Mouse (Mus musculus): ENCODE results near the gene Fbxl12. TPM values are rescaled to one million over a fixed set of nuclear protein-coding genes. Genes with fewer than 3 reads are reported as not detected.
"Not testable (repeated sequence)": the region's sequence is repeated elsewhere in the genome, so short reads cannot be mapped to it uniquely, and the experiment has no call there.

Gene Fbxl12
- polyA plus RNA-seq (2015; fragmentation: Nextera tagmentation; extraction: Ambion mirVana): 17.7 and 19.0 TPM in 2 replicates

DNA sequence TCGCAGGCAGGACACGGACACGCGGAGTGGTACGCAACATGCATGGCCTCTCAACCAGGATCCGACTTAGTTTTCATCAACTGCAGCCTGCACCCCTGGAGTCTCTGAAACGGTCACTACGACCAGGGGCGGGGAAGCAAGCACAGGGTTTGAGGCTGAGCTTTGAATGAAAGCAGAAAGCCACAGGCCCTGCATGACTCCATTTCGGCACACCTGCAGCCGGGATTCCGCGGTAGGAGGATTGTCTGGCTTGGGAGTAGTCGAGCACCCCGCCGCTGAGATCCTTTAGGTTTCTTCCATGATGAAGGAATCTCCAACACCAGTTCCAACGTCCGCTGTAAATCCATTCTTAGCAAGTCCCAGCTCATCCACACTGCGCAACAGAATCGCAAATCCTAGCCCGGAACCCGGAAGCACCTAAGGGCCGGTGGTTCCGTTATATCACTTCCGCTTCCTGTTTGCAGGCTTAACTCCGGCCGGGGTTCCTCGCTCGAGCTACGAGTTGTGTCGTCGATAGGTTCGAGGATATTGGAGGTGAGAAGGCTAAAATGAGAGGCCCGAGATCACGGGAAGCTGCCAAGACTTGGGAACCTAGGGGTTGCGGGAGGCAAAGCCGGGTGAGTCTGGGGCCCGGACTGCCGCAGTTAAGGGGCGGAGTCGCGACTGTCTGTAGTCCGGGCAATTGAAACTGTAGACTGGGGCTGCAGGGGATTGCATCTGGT lies at the start of gene Fbxl12:
TSS of gene Fbxl12 (minus strand) at position 408 of the 722 bp plus-strand sequence.
- Histone ChIP-seq H3K27ac (peak within 1 kb of the TSS; percentile 94), H3K27me3 (no peaks in the 10 kb centered on the region), H3K9me3 (no peaks in the 10 kb centered on the region), H3K4me3 (replicated peaks) (peak within 1 kb of the TSS; percentile 82), H3K9ac (replicated peaks) (peak within 1 kb of the TSS; percentile 85), H3K4me2 (replicated peaks) (peak within 1 kb of the TSS; percentile 96), H3K4me1 (replicated peaks) (peaks cover 47% of the 10 kb centered on the region), H3K36me3 (peaks cover 33% of the 10 kb centered on the region)
- WGBS: under 1% methylated on average over 43 of the region's 43 CpGs
- peak; percentile 40 for ATAC-seq

DNA sequence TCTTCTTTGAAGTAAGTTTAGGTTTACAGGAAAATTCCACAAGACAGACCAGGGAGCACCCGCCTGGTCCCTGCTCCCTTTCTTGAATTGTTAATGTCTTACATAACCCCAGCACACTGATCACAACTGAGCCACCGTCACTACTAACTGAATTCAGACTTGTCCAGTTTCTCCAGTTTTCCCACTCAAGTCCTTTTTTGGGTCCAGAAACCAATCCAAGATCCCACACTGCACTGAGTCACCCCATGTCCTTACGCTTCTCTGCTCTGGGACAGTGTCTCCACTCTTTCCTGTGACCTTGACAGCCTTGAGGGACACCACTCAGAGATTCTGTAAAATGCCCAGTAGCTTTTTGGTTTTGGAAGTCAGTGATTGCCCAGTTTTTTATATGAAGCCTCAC lies 48.3 kb upstream of the Fbxl12 start:
- 91% methylated on average over 3 of the region's 3 CpGs for WGBS
- Histone ChIP-seq H3K36me3 (no peaks in the 10 kb centered on the region), H3K9me3 (no peaks in the 10 kb centered on the region), H3K4me2 (replicated peaks) (no peak overlapping the region), H3K9ac (replicated peaks) (no peak overlapping the region), H3K4me1 (replicated peaks) (peaks cover 62% of the 10 kb centered on the region), H3K27ac (no peak overlapping the region), H3K27me3 (peaks cover 10% of the 10 kb centered on the region; the same call in 1 of the 2 replicates), H3K4me3 (replicated peaks) (no peak overlapping the region)
- no peak for ATAC-seq

DNA sequence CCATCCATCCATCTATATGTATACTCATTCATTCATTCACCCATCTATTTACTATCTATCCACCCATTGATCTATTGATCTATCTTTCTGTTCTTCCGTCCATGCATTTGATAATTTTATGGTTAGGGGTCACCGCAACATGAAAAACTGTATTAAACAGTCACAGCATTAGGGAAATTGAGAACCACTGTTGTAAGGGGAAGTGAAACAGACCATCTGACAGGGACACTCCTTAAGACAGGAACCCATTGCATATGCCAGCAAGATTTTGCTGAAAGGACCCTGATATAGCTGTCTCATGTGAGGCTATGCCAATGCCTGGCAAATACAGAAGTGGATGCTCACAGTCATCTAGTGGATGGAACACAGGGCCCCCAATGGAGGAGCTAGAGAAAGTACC lies 45.9 kb upstream of the Fbxl12 start:
- H3K4me1 ChIP-seq (replicated peaks): peaks cover 42% of the 10 kb centered on the region
- H3K9ac ChIP-seq (replicated peaks); ATAC-seq; H3K36me3 ChIP-seq; H3K27me3 ChIP-seq; H3K4me3 ChIP-seq (replicated peaks); H3K9me3 ChIP-seq; H3K4me2 ChIP-seq (replicated peaks); H3K27ac ChIP-seq: not testable (repeated sequence)
- 92% methylated on average over 2 of the region's 2 CpGs for WGBS

DNA sequence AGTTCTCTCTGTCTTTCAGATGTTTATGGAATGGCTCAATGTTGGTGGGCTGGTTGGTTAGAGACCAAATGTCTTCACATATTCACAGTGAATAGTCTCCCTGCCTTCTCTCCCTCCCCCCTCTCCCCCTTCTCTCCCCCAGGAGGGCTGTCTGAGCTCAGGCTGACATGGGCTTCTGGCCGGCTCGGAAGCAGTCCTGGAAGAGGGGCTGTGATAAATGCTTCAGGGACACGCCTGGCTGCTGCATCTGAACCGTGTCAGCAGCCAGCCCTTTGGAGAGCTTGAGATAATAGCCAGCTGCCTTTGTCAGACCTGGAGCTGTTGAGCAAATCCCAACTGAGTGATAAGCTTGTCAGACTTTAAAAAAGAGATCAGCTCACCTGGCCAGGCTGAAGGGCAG lies 45.3 kb upstream of the Fbxl12 start:
- Histone ChIP-seq H3K27me3 (0 out of 2 replicates have a peak, but pooled peaks cover 7% of the 10 kb centered on the region), H3K36me3 (no peaks in the 10 kb centered on the region), H3K9ac (replicated peaks) (peak overlapping the region; percentile 24; the same call in 1 of the 2 replicates), H3K4me2 (replicated peaks) (no peak overlapping the region), H3K9me3 (no peaks in the 10 kb centered on the region), H3K4me3 (replicated peaks) (no peak overlapping the region), H3K4me1 (replicated peaks) (peaks cover 37% of the 10 kb centered on the region), H3K27ac (peak overlapping the region; percentile 75)
- WGBS: 7% methylated on average over 4 of the region's 4 CpGs
- peak; percentile 70 for ATAC-seq

DNA sequence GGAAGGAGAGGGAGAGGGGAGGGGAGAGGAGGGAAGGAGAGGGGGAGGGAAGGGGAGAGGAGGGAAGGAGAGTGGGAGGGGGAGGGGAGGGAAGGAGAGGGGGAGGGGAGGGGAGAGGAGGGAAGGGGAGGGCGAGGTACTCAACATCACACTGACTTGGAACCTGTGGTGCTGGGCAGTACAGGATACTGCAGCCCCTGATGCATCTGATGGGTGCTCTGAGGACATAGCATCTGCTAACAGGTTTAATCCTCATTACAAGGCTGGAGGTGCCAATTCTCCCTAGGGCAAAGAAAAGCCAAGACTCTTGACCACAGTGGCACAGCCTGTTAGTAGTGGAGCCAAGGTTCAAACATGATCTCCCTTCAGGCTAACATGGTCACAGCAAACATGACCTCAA lies 44.8 kb upstream of the Fbxl12 start:
- WGBS: 20% methylated on average over 1 of the region's 1 CpGs
- H3K9ac ChIP-seq (replicated peaks): no peak overlapping the region
- no peaks in the 10 kb centered on the region for H3K36me3 ChIP-seq
- peaks cover 32% of the 10 kb centered on the region for H3K4me1 ChIP-seq (replicated peaks)
- no peak for ATAC-seq
- H3K27me3 ChIP-seq: 0 out of 2 replicates have a peak, but pooled peaks cover 5% of the 10 kb centered on the region
- H3K4me2 ChIP-seq (replicated peaks): no peak overlapping the region
- H3K27ac ChIP-seq: peak overlapping the region; percentile 75
- no peak overlapping the region for H3K4me3 ChIP-seq (replicated peaks)
- H3K9me3 ChIP-seq: no peaks in the 10 kb centered on the region

DNA sequence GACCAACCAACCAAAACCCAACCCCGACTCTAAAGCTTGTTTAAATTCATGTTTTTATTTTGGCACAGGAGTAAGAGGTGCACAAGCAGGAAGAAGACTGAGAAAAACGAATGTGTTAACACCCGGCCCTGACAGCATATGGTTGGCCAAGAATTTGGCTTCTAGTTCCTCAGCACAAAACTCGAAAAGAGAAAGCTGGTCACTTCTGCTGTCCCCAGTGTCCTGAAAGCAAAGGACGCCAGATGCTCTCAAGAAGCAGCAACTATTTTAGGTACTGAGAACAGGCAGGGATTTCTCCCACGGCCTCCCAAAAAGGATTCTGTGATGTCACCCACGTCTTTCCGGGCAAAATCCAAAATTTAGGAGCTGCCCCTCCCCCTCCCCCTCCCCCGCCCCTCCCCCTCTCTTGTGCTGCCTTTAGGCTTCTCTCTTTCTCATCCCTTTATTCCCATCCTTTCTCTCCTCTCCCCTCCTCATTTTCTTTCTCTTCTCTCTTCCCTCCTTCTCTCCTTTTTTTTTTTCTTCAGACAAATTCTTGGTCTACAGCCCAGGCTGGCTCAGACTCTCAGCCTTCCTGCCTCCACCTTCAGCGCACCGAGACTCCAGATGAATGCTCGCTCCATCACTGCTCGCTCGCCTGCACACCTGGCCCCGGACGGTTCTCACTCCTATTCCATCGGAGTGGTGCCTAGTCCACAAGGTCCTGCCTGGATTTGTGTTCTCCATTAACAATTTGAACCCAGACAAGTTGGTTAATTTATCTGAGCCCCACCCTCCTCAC lies 40.7 kb upstream of the Fbxl12 start:
- Histone ChIP-seq H3K4me3 (replicated peaks) (no peak overlapping the region), H3K27ac (no peak overlapping the region), H3K4me2 (replicated peaks) (no peak overlapping the region), H3K4me1 (replicated peaks) (peaks cover 28% of the 10 kb centered on the region), H3K9me3 (no peaks in the 10 kb centered on the region), H3K27me3 (no peaks in the 10 kb centered on the region), H3K9ac (replicated peaks) (no peak overlapping the region), H3K36me3 (no peaks in the 10 kb centered on the region)
- no peak for ATAC-seq
- WGBS: 61% methylated on average over 17 of the region's 17 CpGs

DNA sequence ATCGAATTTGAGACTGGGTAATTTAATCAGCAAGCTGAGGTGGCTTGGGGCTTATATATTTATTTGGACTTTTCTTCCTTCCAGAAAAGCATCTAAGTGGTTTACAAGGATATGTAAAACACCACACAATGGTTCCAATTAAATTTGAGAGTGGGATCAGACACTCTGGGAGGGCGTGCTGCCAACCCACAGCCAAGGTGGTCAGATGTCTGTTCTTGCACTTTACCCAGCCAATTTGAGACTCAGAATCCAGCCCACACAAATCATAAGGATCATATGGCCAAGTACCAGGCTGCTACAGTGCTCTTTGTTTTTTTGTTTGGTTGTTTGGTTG lies 37.8 kb upstream of the Fbxl12 start:
- no peaks in the 10 kb centered on the region for H3K36me3 ChIP-seq
- 16% methylated on average over 2 of the region's 2 CpGs for WGBS
- H3K27me3 ChIP-seq: no peaks in the 10 kb centered on the region
- ATAC-seq: peak; percentile 35
- H3K4me2 ChIP-seq (replicated peaks): no peak overlapping the region
- H3K4me1 ChIP-seq (replicated peaks): peaks cover 36% of the 10 kb centered on the region
- H3K9me3 ChIP-seq: no peaks in the 10 kb centered on the region
- H3K9ac ChIP-seq (replicated peaks): no peak overlapping the region
- H3K27ac ChIP-seq: peak overlapping the region; percentile 54
- H3K4me3 ChIP-seq (replicated peaks): no peak overlapping the region

DNA sequence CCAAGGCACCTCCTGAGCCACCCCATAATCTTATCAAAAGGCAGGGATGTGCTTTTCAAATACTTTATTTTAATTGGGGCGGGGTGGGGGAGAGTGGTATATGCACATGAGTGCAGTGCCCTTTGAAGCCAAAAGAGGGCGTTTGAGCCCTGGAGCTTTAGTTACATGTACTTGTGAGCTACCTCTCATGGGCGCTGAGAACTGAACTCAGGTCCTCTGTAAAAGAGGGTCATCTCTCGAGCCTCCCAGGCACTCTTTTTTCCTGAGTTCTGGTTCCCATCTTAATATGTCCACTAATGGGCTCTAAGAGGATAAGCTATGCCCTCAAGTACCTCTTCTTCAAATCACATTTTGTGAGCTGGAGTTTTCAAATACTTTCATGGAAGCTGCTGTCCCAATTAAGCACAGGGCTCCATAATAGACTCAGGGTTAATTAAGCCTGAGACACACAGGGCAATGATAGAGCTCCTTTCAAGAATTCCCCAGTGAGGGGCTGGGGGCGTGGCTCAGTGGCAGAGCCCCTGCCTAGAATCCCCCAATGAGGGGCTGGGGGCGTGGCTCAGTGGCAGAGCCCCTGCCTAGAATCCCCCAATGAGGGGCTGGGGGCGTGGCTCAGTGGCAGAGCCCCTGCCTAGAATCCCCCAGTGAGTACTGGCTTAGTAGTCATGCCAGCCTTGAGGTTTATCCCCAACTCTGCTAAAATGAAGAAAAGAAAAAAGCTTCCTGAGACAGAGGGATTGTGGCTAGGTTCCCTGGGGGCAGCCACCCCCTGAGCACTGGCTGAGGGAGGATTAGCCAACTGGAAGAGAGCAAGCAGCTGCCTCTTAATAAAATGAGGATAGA lies 37.2 kb upstream of the Fbxl12 start:
- peak overlapping the region; percentile 54 for H3K27ac ChIP-seq
- no peak overlapping the region for H3K4me2 ChIP-seq (replicated peaks)
- no peak overlapping the region for H3K4me3 ChIP-seq (replicated peaks)
- no peaks in the 10 kb centered on the region for H3K27me3 ChIP-seq
- WGBS: 40% methylated on average over 7 of the region's 7 CpGs
- H3K9ac ChIP-seq (replicated peaks): no peak overlapping the region
- no peaks in the 10 kb centered on the region for H3K36me3 ChIP-seq
- H3K9me3 ChIP-seq: no peaks in the 10 kb centered on the region
- ATAC-seq: peak; percentile 80
- peaks cover 36% of the 10 kb centered on the region for H3K4me1 ChIP-seq (replicated peaks)

DNA sequence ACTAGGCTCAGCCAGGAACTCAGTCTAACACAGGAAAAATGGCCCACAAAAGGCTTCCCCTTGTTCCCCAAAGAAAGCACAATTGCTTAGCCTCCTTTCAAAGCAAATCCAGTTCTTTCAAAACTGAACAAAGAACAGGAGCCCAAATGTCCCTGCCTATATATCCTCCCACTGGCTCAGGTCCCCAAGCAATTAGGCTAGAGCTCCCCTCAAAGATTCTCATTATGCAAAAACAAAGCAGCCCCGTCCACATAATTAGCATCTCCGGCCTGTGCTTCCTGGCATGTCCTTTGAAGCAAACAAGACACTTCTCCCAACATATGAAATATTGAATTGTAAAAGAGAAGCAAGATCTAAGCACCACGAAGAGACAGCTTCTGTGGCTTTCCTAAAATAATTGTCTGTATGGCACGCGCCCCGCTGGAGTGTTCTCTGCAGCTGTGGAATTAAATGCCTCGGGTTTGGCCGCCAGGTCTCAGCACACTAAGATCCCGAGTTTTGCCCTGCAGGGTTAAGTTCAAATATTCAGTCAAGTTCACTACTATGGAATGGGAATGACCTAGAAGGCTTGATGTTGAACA lies 35.9 kb upstream of the Fbxl12 start:
- 62% methylated on average over 9 of the region's 9 CpGs for WGBS
- no peak for ATAC-seq
- no peaks in the 10 kb centered on the region for H3K36me3 ChIP-seq

DNA sequence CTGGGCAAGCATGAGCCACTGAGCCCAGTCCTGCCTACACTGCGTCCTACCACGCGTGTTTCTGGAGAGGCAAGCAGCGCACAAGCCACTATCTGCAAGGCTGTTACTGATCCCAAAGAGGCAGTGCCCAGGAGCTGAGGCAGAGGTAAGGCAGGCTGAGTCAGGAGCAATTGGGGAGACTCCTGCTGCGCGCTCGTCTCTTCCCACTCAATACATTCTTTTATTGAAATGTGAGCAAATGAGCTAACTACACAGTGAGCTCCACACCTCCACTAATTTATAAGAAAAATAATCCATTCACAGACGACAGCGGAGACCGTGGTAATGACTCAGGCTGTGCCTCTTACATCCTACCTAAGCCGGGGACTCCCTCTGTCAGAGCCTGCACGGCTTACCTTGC lies 33.3 kb upstream of the Fbxl12 start:
- H3K36me3 ChIP-seq: 0 out of 2 replicates have a peak, but pooled peaks cover 3% of the 10 kb centered on the region
- no peak overlapping the region for H3K4me2 ChIP-seq (replicated peaks)
- no peak overlapping the region for H3K4me3 ChIP-seq (replicated peaks)
- no peak overlapping the region for H3K9ac ChIP-seq (replicated peaks)
- ATAC-seq: no peak
- no peaks in the 10 kb centered on the region for H3K27me3 ChIP-seq
- H3K4me1 ChIP-seq (replicated peaks): peaks cover 33% of the 10 kb centered on the region
- H3K27ac ChIP-seq: no peak overlapping the region
- 92% methylated on average over 12 of the region's 12 CpGs for WGBS
- no peaks in the 10 kb centered on the region for H3K9me3 ChIP-seq

More for the DNA sequence above, 35.9 kb upstream of the Fbxl12 start:
- H3K27ac ChIP-seq: peak overlapping the region; percentile 48
- no peak overlapping the region for H3K9ac ChIP-seq (replicated peaks)
- H3K27me3 ChIP-seq: no peaks in the 10 kb centered on the region
- peaks cover 33% of the 10 kb centered on the region for H3K4me1 ChIP-seq (replicated peaks)
- no peak overlapping the region for H3K4me3 ChIP-seq (replicated peaks)
- H3K9me3 ChIP-seq: no peaks in the 10 kb centered on the region
- no peak overlapping the region for H3K4me2 ChIP-seq (replicated peaks)

DNA sequence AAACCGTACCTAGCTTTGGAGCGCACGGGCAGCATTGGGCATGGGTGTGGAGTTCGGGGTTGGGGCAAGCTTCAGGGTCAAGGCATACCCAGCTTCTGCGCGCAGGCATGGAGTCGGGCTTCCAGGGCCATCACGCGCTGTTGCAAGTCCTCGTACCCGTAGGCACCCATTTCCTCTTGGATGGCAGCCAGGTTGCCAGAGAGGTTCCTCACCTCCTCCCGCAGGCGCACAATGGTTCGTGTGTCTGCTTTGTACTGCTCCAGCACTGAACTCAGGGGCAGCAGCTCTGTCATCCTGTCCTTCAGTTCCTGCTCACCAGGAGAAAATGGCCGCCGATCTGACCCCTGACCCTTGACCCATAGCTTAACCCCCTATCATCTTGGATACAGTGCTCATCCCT lies 27.5 kb upstream of the Fbxl12 start:
- 87% methylated on average over 16 of the region's 16 CpGs for WGBS
- Histone ChIP-seq H3K4me2 (replicated peaks) (no peak overlapping the region), H3K9me3 (no peaks in the 10 kb centered on the region), H3K27ac (no peak overlapping the region), H3K9ac (replicated peaks) (no peak overlapping the region), H3K27me3 (no peaks in the 10 kb centered on the region), H3K4me3 (replicated peaks) (no peak overlapping the region), H3K4me1 (replicated peaks) (no peaks in the 10 kb centered on the region), H3K36me3 (peaks cover 21% of the 10 kb centered on the region; the same call in 1 of the 2 replicates)
- ATAC-seq: no peak
